25 mouse cellular contexts compared by ENCODE assay signal in genomic region chr10:92471111-92471510, GRCm38 (mm10).
"Had no signal": no experiment of that assay in that cellular context is flagged by ENCODE, and none has a peak within 500 bp of the region (broad histone marks: within the 10 kb centered on the region; RNA-seq: fewer than 3 reads in every experiment).

No protein-coding gene starts in this region.

- H3K36me3 ChIP-seq: hindbrain, embryonic 10.5 days; hindbrain, embryonic 12.5 days; intestine, embryonic 15.5 days; limb, embryonic 10.5 days; limb, embryonic 12.5 days; liver, embryonic 13.5 days; liver, embryonic 15.5 days had no signal

- H3K27me3 ChIP-seq: hindbrain, embryonic 12.5 days; intestine, embryonic 15.5 days; limb, embryonic 12.5 days; liver, embryonic 13.5 days; liver, embryonic 15.5 days had no signal

- H3K27ac ChIP-seq: gastrocnemius, adult 2 months; hindbrain, embryonic 10.5 days; hindbrain, embryonic 12.5 days; hindbrain, embryonic 14.5 days; intestine, embryonic 15.5 days; layer of hippocampus, adult 2 months; left cerebral cortex, adult 2 months; limb, embryonic 10.5 days; limb, embryonic 12.5 days; liver, embryonic 13.5 days; liver, embryonic 15.5 days had no signal

- ATAC-seq: hindbrain, embryonic 16.5 days; inflammation-experienced regulatory T-cells, adult 6 months; intestine, embryonic 15.5 days; intestine, postnatal 0 days; liver, postnatal 0 days had no signal

- H3K4me1 ChIP-seq: hindbrain, embryonic 12.5 days; intestine, embryonic 15.5 days; limb, embryonic 12.5 days; liver, embryonic 13.5 days; liver, embryonic 15.5 days had no signal

- H3K9me3 ChIP-seq: hindbrain, embryonic 10.5 days; intestine, embryonic 15.5 days; limb, embryonic 10.5 days; limb, embryonic 12.5 days; liver, embryonic 13.5 days; liver, embryonic 15.5 days had no signal

- H3K9ac ChIP-seq: hindbrain, embryonic 12.5 days; hindbrain, embryonic 14.5 days; intestine, embryonic 15.5 days; limb, embryonic 12.5 days; liver, embryonic 13.5 days; liver, embryonic 15.5 days; liver, postnatal 0 days had no signal

- DNase-seq: gastrocnemius, adult 2 months; gastrocnemius, postnatal 10 days; gastrocnemius, postnatal 25 days; heart, postnatal 4 days; kidney, adult 18-20 months; kidney, adult 8-10 months; kidney, postnatal 10 days; kidney, postnatal 25 days; kidney, postnatal 4 days; liver; liver, embryonic 13.5 days; liver, postnatal 0 days had no signal

- H3K4me2 ChIP-seq: hindbrain, embryonic 12.5 days; hindbrain, embryonic 14.5 days; intestine, embryonic 15.5 days; limb, embryonic 12.5 days; liver, embryonic 11.5 days; liver, embryonic 13.5 days; liver, embryonic 15.5 days had no signal

- H3K4me3 ChIP-seq: gastrocnemius, adult 2 months; hindbrain, embryonic 10.5 days; hindbrain, embryonic 12.5 days; intestine, embryonic 15.5 days; layer of hippocampus, adult 2 months; left cerebral cortex, adult 2 months; limb, embryonic 10.5 days; limb, embryonic 12.5 days; liver, embryonic 13.5 days; liver, embryonic 15.5 days had no signal
